Mouse (Mus musculus) lung, embryonic 14.5 days (tissue): ENCODE results near the gene B4galt1. TPM values are rescaled to one million over a fixed set of nuclear protein-coding genes. Genes with fewer than 3 reads are reported as not detected.

Experiments
- ATAC-seq: fragments of 200-750 bp; cut with Nextera tagmentation; 2 replicates; pipeline ENCODE4 v1.8.0; 2017; ENCODE audit warnings: mild to moderate bottlenecking, moderate TSS enrichment, moderate library complexity; ENCODE audit not compliant: insufficient read depth
- DNase-seq: peaks from one replicate; pipeline ENCODE4 v3.0.0-alpha.2; 2015
- H3K27ac ChIP-seq: fragments of 300-500 bp; sonication (generic); 2 replicates; pipeline ENCODE4 v1.5.1; 2014; ENCODE audit warnings: low read depth, mild to moderate bottlenecking, moderate library complexity
- H3K27me3 ChIP-seq: fragments of 300-500 bp; sonication (generic); 2 replicates; pipeline ENCODE4 v1.6.1; 2014; ENCODE audit warnings: low read length, control low read depth; ENCODE audit not compliant: insufficient read depth
- H3K36me3 ChIP-seq: fragments of 300-500 bp; sonication (generic); 2 replicates; pipeline ENCODE4 v1.6.1; 2014; ENCODE audit warnings: control low read depth; ENCODE audit not compliant: insufficient read depth
- H3K4me1 ChIP-seq: fragments of 300-500 bp; sonication (generic); 2 replicates; pipeline ENCODE4 v1.6.1; 2014; ENCODE audit warnings: antibody characterized with exemption, control low read depth; ENCODE audit not compliant: insufficient read depth
- H3K4me2 ChIP-seq: fragments of 300-500 bp; sonication (generic); 2 replicates; pipeline ENCODE4 v1.6.1; 2014; ENCODE audit warnings: mild to moderate bottlenecking
- H3K4me3 ChIP-seq: fragments of 300-500 bp; sonication (generic); 2 replicates; pipeline ENCODE4 v1.5.1; 2014; ENCODE audit warnings: low read depth, low read length
- H3K9ac ChIP-seq: fragments of 300-500 bp; sonication (generic); 2 replicates; pipeline ENCODE4 v1.6.1; 2014
- H3K9me3 ChIP-seq: fragments of 300-500 bp; sonication (generic); 2 replicates; pipeline ENCODE4 v1.6.1; 2016; ENCODE audit warnings: low read depth, low read length, control low read depth
- CTCF ChIP-seq: IDR thresholded peaks from 2 replicates; pipeline ENCODE4 v1.5.1; 2016; ENCODE audit warnings: antibody characterized with exemption, low read depth
- WGBS: fragments of 180-500 bp; shearing (Covaris S2); extraction: QIAGEN DNeasy Blood & Tissue Kit; methylation state at CpG from one replicate; pipeline ENCODE4 v1.1.7; 2014; 5-methylcytosine and 5-hydroxymethylcytosine counted together
- polyA plus RNA-seq: library from polyadenylated mRNA; unstranded; fragments of >200 nt; fragmentation: Nextera tagmentation; extraction: Ambion mirVana; gene quantifications from 2 replicates; pipeline ENCODE4 v1.2.1, GENCODE M21; 2014

The B4galt1 gene
- polyA plus RNA-seq, 1 experiment from 2014 or later, result 66.5 TPM

GRCm38 (mm10) chr4:40850582-40850981 is 3.2 kb downstream of the B4galt1 start:
- H3K36me3 ChIP-seq, result no peaks in the 10 kb centered on the region
- peak overlapping the region; percentile 90 for H3K9ac ChIP-seq
- ATAC-seq (no peak), DNase-seq (no peak)
- peak overlapping the region; percentile 97 for H3K4me2 ChIP-seq
- no peak for TF ChIP-seq CTCF
- no peaks in the 10 kb centered on the region for H3K27me3 ChIP-seq
- no peaks in the 10 kb centered on the region for H3K9me3 ChIP-seq
- H3K27ac ChIP-seq, result peak overlapping the region; percentile 55
- H3K4me1 ChIP-seq, result peaks cover 44% of the 10 kb centered on the region
- H3K4me3 ChIP-seq, result peak overlapping the region; percentile 77
- 20% methylated on average over 5 of the region's 5 CpGs for WGBS

GRCm38 (mm10) chr4:40849518-40849917 is 4.3 kb downstream of the B4galt1 start:
- 70% methylated on average over 3 of the region's 3 CpGs for WGBS
- Histone ChIP-seq H3K9me3 (no peaks in the 10 kb centered on the region), H3K27ac (no peak overlapping the region), H3K9ac (no peak overlapping the region), H3K27me3 (no peaks in the 10 kb centered on the region), H3K4me1 (peaks cover 50% of the 10 kb centered on the region), H3K4me2 (no peak overlapping the region), H3K36me3 (no peaks in the 10 kb centered on the region), H3K4me3 (no peak overlapping the region)
- DNase-seq (no peak), ATAC-seq (no peak)
- TF ChIP-seq CTCF, result no peak

GRCm38 (mm10) chr4:40848246-40848645 is 5.6 kb downstream of the B4galt1 start:
- peaks cover 58% of the 10 kb centered on the region for H3K4me1 ChIP-seq
- TF ChIP-seq CTCF, result no peak
- no peaks in the 10 kb centered on the region for H3K27me3 ChIP-seq
- no peak overlapping the region for H3K4me2 ChIP-seq
- WGBS, result 92% methylated on average over 8 of the region's 8 CpGs
- 0 out of 2 replicates have a peak, but pooled peaks cover 3% of the 10 kb centered on the region for H3K36me3 ChIP-seq
- H3K27ac ChIP-seq, result no peak overlapping the region
- H3K9ac ChIP-seq, result no peak overlapping the region
- ATAC-seq, result no peak
- H3K4me3 ChIP-seq, result no peak overlapping the region
- H3K9me3 ChIP-seq, result no peaks in the 10 kb centered on the region
- DNase-seq, result no peak

- H3K4me1 ChIP-seq, result peaks cover 62% of the 10 kb centered on the region
- H3K4me3 ChIP-seq, result no peak overlapping the region
- no peak for ATAC-seq
- DNase-seq, result no peak
- 0 out of 2 replicates have a peak overlapping the region, but pooled peaks have one; percentile 4 for H3K9ac ChIP-seq
- no peaks in the 10 kb centered on the region for H3K9me3 ChIP-seq
- H3K27me3 ChIP-seq, result no peaks in the 10 kb centered on the region
- H3K4me2 ChIP-seq, result peak overlapping the region; percentile 31
- H3K27ac ChIP-seq, result peak overlapping the region; percentile 64
- 0 out of 2 replicates have a peak, but pooled peaks cover 3% of the 10 kb centered on the region for H3K36me3 ChIP-seq
- no peak for TF ChIP-seq CTCF
- WGBS, result 48% methylated on average over 4 of the region's 4 CpGs
Observed at GRCm38 (mm10) chr4:40847160-40847559, 6.6 kb downstream of the B4galt1 start.

- peaks cover 62% of the 10 kb centered on the region for H3K4me1 ChIP-seq
- no peak overlapping the region for H3K9ac ChIP-seq
- ATAC-seq, result no peak
- H3K36me3 ChIP-seq, result 0 out of 2 replicates have a peak, but pooled peaks cover 3% of the 10 kb centered on the region
- no peaks in the 10 kb centered on the region for H3K27me3 ChIP-seq
- H3K4me3 ChIP-seq, result no peak overlapping the region
- no peak for DNase-seq
- H3K4me2 ChIP-seq, result peak overlapping the region; percentile 31
- WGBS, result 42% methylated on average over 7 of the region's 7 CpGs
- H3K9me3 ChIP-seq, result no peaks in the 10 kb centered on the region
- peak overlapping the region; percentile 98 for H3K27ac ChIP-seq
- no peak for TF ChIP-seq CTCF
Observed at GRCm38 (mm10) chr4:40846143-40846931, 7.5 kb downstream of the B4galt1 start.

GRCm38 (mm10) chr4:40844811-40845751 is 8.7 kb downstream of the B4galt1 start:
- Histone ChIP-seq H3K36me3 (0 out of 2 replicates have a peak, but pooled peaks cover 3% of the 10 kb centered on the region), H3K27me3 (no peaks in the 10 kb centered on the region), H3K9ac (peak overlapping the region; percentile 21; the same call in 1 of the 2 replicates), H3K4me3 (no peak overlapping the region), H3K4me1 (peaks cover 52% of the 10 kb centered on the region), H3K4me2 (peak overlapping the region; percentile 30; the same call in 1 of the 2 replicates), H3K27ac (peak overlapping the region; percentile 98), H3K9me3 (no peaks in the 10 kb centered on the region)
- no peak for TF ChIP-seq CTCF
- 25% methylated on average over 12 of the region's 12 CpGs for WGBS
- peak; percentile 25; the same call in 1 of the 2 replicates for ATAC-seq
- DNase-seq, result peak; percentile 82
